Mouse (Mus musculus): Measurements from ENCODE around the gene Tmem30a. TPM values are rescaled to one million over a fixed set of nuclear protein-coding genes. Genes with fewer than 3 reads are reported as not detected.

The Tmem30a gene
- 136 and 349 TPM in 2 replicates for polyA plus RNA-seq (2012; ENCODE audit: low replicate concordance)

GRCm38 (mm10) chr9:79792841-79793835, at the start of gene Tmem30a:
TSS of gene Tmem30a (minus strand) at chr9:79793507.

DNA sequence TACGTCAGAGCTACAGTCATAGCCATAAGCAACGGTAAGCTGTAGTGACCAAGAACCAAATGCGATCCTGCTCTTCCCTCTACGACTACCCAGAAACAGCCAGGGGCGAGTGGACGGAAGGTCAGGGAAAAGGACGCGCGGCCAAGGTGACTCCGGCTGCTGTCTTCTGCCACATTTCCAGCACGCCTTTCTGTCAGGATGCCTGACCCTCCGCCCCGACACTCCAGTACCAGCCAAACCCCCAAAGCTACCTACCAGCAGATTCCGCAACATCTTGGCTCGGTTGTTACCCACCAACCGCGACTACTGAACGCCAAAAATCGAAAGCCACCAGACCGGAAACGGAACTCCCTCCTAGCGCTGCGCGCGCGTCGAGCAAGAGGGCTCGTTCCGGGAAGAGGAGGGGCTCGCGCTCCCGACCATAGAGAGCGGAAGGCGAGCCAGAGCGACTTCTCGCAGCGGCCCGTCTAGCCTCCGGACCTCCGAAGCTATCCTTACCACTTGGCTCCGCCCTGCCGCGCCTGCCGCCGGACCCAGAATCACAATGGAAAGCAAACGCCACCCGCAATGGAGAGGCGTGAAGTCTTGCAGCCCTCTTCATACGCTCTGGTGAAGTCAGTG, 33.8 kb downstream of the Tmem30a start, which contains the start of gene Cox7a2:
TSS of gene Cox7a2 (minus strand) at position 494 of the 621 bp plus-strand sequence.

Other genes starting within 250 kb of the Tmem30a start
- gene Col12a1, start 74.7 kb downstream of the Tmem30a start, polyA plus RNA-seq (2012; ENCODE audit: low replicate concordance): 0.30 and 0.90 TPM in 2 replicates
- gene Cox7a2, start 33.6 kb downstream of the Tmem30a start, polyA plus RNA-seq (2012; ENCODE audit: low replicate concordance): 10.9 and 42.5 TPM in 2 replicates
- gene Filip1, start 219.3 kb upstream of the Tmem30a start, polyA plus RNA-seq (2012; ENCODE audit: low replicate concordance): 0.18 and 0.35 TPM in 2 replicates